Mouse (Mus musculus): Measurements from ENCODE around the gene B3galt5. TPM values are rescaled to one million over a fixed set of nuclear protein-coding genes. Genes with fewer than 3 reads are reported as not detected.
A peak's percentile ranks its signal among the peaks of the same experiment; 100 is the strongest.
"Not testable (repeated sequence)": the region's sequence is repeated elsewhere in the genome, so short reads cannot be mapped to it uniquely, and the experiment has no call there.

Gene B3galt5
- polyA plus RNA-seq, 1 experiment from 2014 or later = 1.5 TPM

- H3K27ac ChIP-seq = no peak overlapping the region
- peaks cover 13% of the 10 kb centered on the region for H3K4me1 ChIP-seq (replicated peaks)
- no peak for ATAC-seq
- no peaks in the 10 kb centered on the region for H3K27me3 ChIP-seq
- no peaks in the 10 kb centered on the region for H3K36me3 ChIP-seq
- no peak overlapping the region for H3K9ac ChIP-seq (replicated peaks)
- no peak overlapping the region for H3K4me3 ChIP-seq (replicated peaks)
- WGBS = 94% methylated on average over 1 of the region's 1 CpGs
- no peak overlapping the region for H3K4me2 ChIP-seq (replicated peaks)
- H3K9me3 ChIP-seq = no peaks in the 10 kb centered on the region
These were observed 87.1 kb downstream of the B3galt5 start for GRCm38 (mm10) chr16:96322739-96323138.

GRCm38 (mm10) chr16:96323166-96323565 lies 87.6 kb downstream of the B3galt5 start:
- 93% methylated on average over 4 of the region's 4 CpGs for WGBS
- Histone ChIP-seq H3K36me3 (no peaks in the 10 kb centered on the region), H3K4me1 (replicated peaks) (peaks cover 13% of the 10 kb centered on the region), H3K27me3 (no peaks in the 10 kb centered on the region), H3K27ac (no peak overlapping the region), H3K9ac (replicated peaks) (no peak overlapping the region), H3K4me3 (replicated peaks) (no peak overlapping the region), H3K9me3 (no peaks in the 10 kb centered on the region), H3K4me2 (replicated peaks) (no peak overlapping the region)
- no peak for ATAC-seq

- 41% methylated on average over 10 of the region's 10 CpGs for WGBS
- Histone ChIP-seq H3K27me3 (no peaks in the 10 kb centered on the region), H3K9me3 (no peaks in the 10 kb centered on the region), H3K36me3 (no peaks in the 10 kb centered on the region), H3K27ac (no peak overlapping the region), H3K4me3 (replicated peaks) (no peak overlapping the region), H3K9ac (replicated peaks) (no peak overlapping the region), H3K4me1 (replicated peaks) (peaks cover 13% of the 10 kb centered on the region), H3K4me2 (replicated peaks) (no peak overlapping the region)
- 0 out of 2 replicates have a peak, but pooled peaks have one; percentile 24 for ATAC-seq
These were observed 90.8 kb downstream of the B3galt5 start for GRCm38 (mm10) chr16:96326110-96326999.

GRCm38 (mm10) chr16:96327251-96327650 lies 91.7 kb downstream of the B3galt5 start:
- not testable (repeated sequence) for ATAC-seq; H3K9me3 ChIP-seq; H3K27me3 ChIP-seq; H3K9ac ChIP-seq (replicated peaks); H3K4me2 ChIP-seq (replicated peaks); H3K27ac ChIP-seq; H3K4me3 ChIP-seq (replicated peaks); H3K36me3 ChIP-seq
- H3K4me1 ChIP-seq (replicated peaks) = peaks cover 13% of the 10 kb centered on the region
- WGBS = 50% methylated on average over 9 of the region's 9 CpGs

GRCm38 (mm10) chr16:96339570-96339969 lies 104.0 kb downstream of the B3galt5 start:
- Histone ChIP-seq H3K36me3 (no peaks in the 10 kb centered on the region), H3K9me3 (0 out of 2 replicates have a peak, but pooled peaks cover 3% of the 10 kb centered on the region), H3K27me3 (no peaks in the 10 kb centered on the region), H3K4me2 (replicated peaks) (no peak overlapping the region), H3K27ac (no peak overlapping the region), H3K4me1 (replicated peaks) (no peaks in the 10 kb centered on the region), H3K4me3 (replicated peaks) (no peak overlapping the region), H3K9ac (replicated peaks) (no peak overlapping the region)
- WGBS = 86% methylated on average over 4 of the region's 4 CpGs
- no peak for ATAC-seq

GRCm38 (mm10) chr16:96341269-96341668 lies 105.7 kb downstream of the B3galt5 start:
- Histone ChIP-seq H3K4me2 (replicated peaks) (no peak overlapping the region), H3K4me1 (replicated peaks) (no peaks in the 10 kb centered on the region), H3K9me3 (0 out of 2 replicates have a peak, but pooled peaks cover 3% of the 10 kb centered on the region), H3K27me3 (no peaks in the 10 kb centered on the region), H3K4me3 (replicated peaks) (no peak overlapping the region), H3K27ac (no peak overlapping the region), H3K36me3 (no peaks in the 10 kb centered on the region), H3K9ac (replicated peaks) (no peak overlapping the region)
- ATAC-seq = no peak
- 11% methylated on average over 5 of the region's 5 CpGs for WGBS

GRCm38 (mm10) chr16:96341945-96342344 lies 106.3 kb downstream of the B3galt5 start:
- Histone ChIP-seq H3K36me3 (no peaks in the 10 kb centered on the region), H3K4me1 (replicated peaks) (no peaks in the 10 kb centered on the region), H3K9ac (replicated peaks) (no peak overlapping the region), H3K9me3 (0 out of 2 replicates have a peak, but pooled peaks cover 3% of the 10 kb centered on the region), H3K27me3 (no peaks in the 10 kb centered on the region), H3K4me3 (replicated peaks) (no peak overlapping the region), H3K4me2 (replicated peaks) (no peak overlapping the region), H3K27ac (no peak overlapping the region)
- no peak for ATAC-seq
- 81% methylated on average over 4 of the region's 4 CpGs for WGBS

- H3K9ac ChIP-seq (replicated peaks) = no peak overlapping the region
- H3K9me3 ChIP-seq = no peaks in the 10 kb centered on the region
- no peak overlapping the region for H3K4me2 ChIP-seq (replicated peaks)
- H3K27ac ChIP-seq = no peak overlapping the region
- 7% methylated on average over 10 of the region's 10 CpGs for WGBS
- no peaks in the 10 kb centered on the region for H3K4me1 ChIP-seq (replicated peaks)
- no peak overlapping the region for H3K4me3 ChIP-seq (replicated peaks)
- H3K36me3 ChIP-seq = no peaks in the 10 kb centered on the region
- no peaks in the 10 kb centered on the region for H3K27me3 ChIP-seq
- peak; percentile 87 for ATAC-seq
These were observed 109.5 kb downstream of the B3galt5 start for GRCm38 (mm10) chr16:96345117-96345516.

- no peak overlapping the region; the same call in 1 of the 2 replicates for H3K27ac ChIP-seq
- no peaks in the 10 kb centered on the region for H3K4me1 ChIP-seq (replicated peaks)
- H3K9me3 ChIP-seq = no peaks in the 10 kb centered on the region
- H3K4me3 ChIP-seq (replicated peaks) = no peak overlapping the region
- 73% methylated on average over 11 of the region's 11 CpGs for WGBS
- no peak for ATAC-seq
- H3K27me3 ChIP-seq = no peaks in the 10 kb centered on the region
- H3K4me2 ChIP-seq (replicated peaks) = no peak overlapping the region
- H3K36me3 ChIP-seq = no peaks in the 10 kb centered on the region
- H3K9ac ChIP-seq (replicated peaks) = no peak overlapping the region
These were observed 112.5 kb downstream of the B3galt5 start for GRCm38 (mm10) chr16:96348070-96348469.

- Histone ChIP-seq H3K27me3 (no peaks in the 10 kb centered on the region), H3K9me3 (no peaks in the 10 kb centered on the region), H3K4me3 (replicated peaks) (no peak overlapping the region), H3K36me3 (no peaks in the 10 kb centered on the region), H3K27ac (no peak overlapping the region), H3K4me1 (replicated peaks) (no peaks in the 10 kb centered on the region), H3K4me2 (replicated peaks) (no peak overlapping the region), H3K9ac (replicated peaks) (no peak overlapping the region)
- no peak for ATAC-seq
- WGBS = 75% methylated on average over 5 of the region's 5 CpGs
These were observed 113.2 kb downstream of the B3galt5 start for GRCm38 (mm10) chr16:96348766-96349165.

- WGBS = 100% methylated on average over 2 of the region's 2 CpGs
- Histone ChIP-seq H3K27ac (no peak overlapping the region), H3K27me3 (no peaks in the 10 kb centered on the region), H3K9ac (replicated peaks) (no peak overlapping the region), H3K36me3 (no peaks in the 10 kb centered on the region), H3K4me1 (replicated peaks) (no peaks in the 10 kb centered on the region), H3K9me3 (no peaks in the 10 kb centered on the region), H3K4me2 (replicated peaks) (no peak overlapping the region), H3K4me3 (replicated peaks) (no peak overlapping the region)
- no peak for ATAC-seq
These were observed 115.9 kb downstream of the B3galt5 start for GRCm38 (mm10) chr16:96351520-96351919.

- H3K27ac ChIP-seq = no peak overlapping the region
- H3K4me3 ChIP-seq (replicated peaks) = no peak overlapping the region
- H3K27me3 ChIP-seq = no peaks in the 10 kb centered on the region
- H3K9me3 ChIP-seq = no peaks in the 10 kb centered on the region
- H3K4me2 ChIP-seq (replicated peaks) = no peak overlapping the region
- H3K4me1 ChIP-seq (replicated peaks) = 0 out of 2 replicates have a peak, but pooled peaks cover 3% of the 10 kb centered on the region
- no peak overlapping the region for H3K9ac ChIP-seq (replicated peaks)
- no peak for ATAC-seq
- 82% methylated on average over 6 of the region's 6 CpGs for WGBS
- no peaks in the 10 kb centered on the region for H3K36me3 ChIP-seq
These were observed 117.8 kb downstream of the B3galt5 start for GRCm38 (mm10) chr16:96353296-96353896.
